Mouse (Mus musculus) testis, adult 10 weeks (tissue): ENCODE results near the gene Stra6. TPM values are rescaled to one million over a fixed set of nuclear protein-coding genes. Genes with fewer than 3 reads are reported as not detected.

ENCODE experiments used
- polyA plus RNA-seq: library from polyadenylated mRNA; stranded (reverse); fragments of 350-450 nt; fragmentation: Illumina TruSeq; extraction: RNeasy Lipid Tissue Mini Kit (QIAGEN cat#74804); gene quantifications from one replicate; pipeline ENCODE4 v1.2.3, GENCODE M21; 2014; ENCODE audit warnings: low read depth, low replicate concordance

The Stra6 gene
- polyA plus RNA-seq: 0.08 TPM

DNA sequence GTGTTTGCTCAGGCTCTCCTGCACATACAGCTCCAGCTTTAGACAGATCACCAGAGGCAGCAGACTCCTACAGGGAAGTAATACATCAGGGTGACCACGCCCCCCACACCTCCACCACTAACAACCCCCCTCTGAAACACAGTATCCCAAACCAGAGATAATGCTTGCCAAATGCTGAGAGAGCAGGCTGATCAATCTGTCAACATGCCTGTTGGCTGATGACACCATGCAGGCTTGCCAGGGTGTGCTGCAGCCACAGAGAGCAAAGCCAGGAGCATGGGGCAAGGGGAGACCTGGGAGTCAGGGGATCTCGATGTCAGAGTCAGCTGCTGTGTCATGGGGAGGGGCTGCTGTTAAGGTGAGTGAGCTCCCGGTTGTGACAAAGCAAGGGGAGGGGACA lies at the start of gene Stra6:
Stra6 (plus strand) TSS at position 258 of the 400 bp plus-strand sequence.

DNA sequence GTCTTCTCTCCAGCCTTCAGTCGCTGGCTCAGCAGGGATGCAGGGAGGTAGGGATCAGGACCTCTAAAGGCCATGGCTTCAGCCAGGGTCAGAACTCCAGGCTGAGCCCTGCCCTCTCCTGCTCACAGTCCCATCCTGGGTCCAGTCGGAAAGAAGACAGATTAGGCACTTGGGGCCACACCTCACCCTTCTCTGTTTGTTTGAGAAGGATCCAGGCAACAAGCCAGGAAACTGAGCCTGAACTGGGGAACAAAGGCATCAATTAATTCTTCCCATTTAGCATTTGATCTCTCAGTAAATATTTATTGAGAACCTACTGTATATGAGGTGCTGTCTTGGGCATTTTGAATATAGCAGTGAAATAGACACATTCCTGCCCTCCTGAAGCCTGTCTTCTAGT lies 55.1 kb downstream of the Stra6 start, which contains the start of gene Ccdc33:
Ccdc33 (minus strand) TSS at position 153 of the 400 bp plus-strand sequence.

Other genes starting within 250 kb of the Stra6 start
- 14.5 TPM for gene Arid3b, start 227.0 kb upstream of the Stra6 start, polyA plus RNA-seq
- gene Ubl7, start 152.8 kb upstream of the Stra6 start, polyA plus RNA-seq: 591 TPM
- 5.1 TPM for gene Sema7a, start 123.7 kb upstream of the Stra6 start, polyA plus RNA-seq
- 32.6 TPM for gene Cyp11a1, start 57.4 kb upstream of the Stra6 start, polyA plus RNA-seq
- gene Ccdc33, start 55.0 kb downstream of the Stra6 start, polyA plus RNA-seq: 16.1 TPM
- 0.35 TPM for gene Islr, start 140.5 kb downstream of the Stra6 start, polyA plus RNA-seq
- 0.39 TPM for gene Islr2, start 140.5 kb downstream of the Stra6 start, polyA plus RNA-seq
- gene Pml, start 186.0 kb downstream of the Stra6 start, polyA plus RNA-seq: 0.48 TPM
- 3.7 TPM for gene Stoml1, start 189.4 kb downstream of the Stra6 start, polyA plus RNA-seq
- 0.67 TPM for gene Loxl1, start 249.4 kb downstream of the Stra6 start, polyA plus RNA-seq